Mouse (Mus musculus): Measurements from ENCODE around the gene Ppp1r18.

Gene Ppp1r18

GRCm38 (mm10) chr17:35869346-35870067 lies 4.1 kb downstream of the Ppp1r18 start:
- DNase-seq (ENCODE audit: low read depth, low spot score) = no peak

GRCm38 (mm10) chr17:35870151-35870883 lies 4.9 kb downstream of the Ppp1r18 start:
- no peak for DNase-seq (ENCODE audit: low read depth, low spot score)

- no peak for DNase-seq (ENCODE audit: low read depth, low spot score)
Measured at GRCm38 (mm10) chr17:35870884-35871696, 5.7 kb downstream of the Ppp1r18 start.

GRCm38 (mm10) chr17:35873774-35874519 lies 8.6 kb downstream of the Ppp1r18 start:
- no peak for DNase-seq (ENCODE audit: low read depth, low spot score)

- no peak for DNase-seq (ENCODE audit: low read depth, low spot score)
Measured at GRCm38 (mm10) chr17:35874721-35875120, 9.3 kb downstream of the Ppp1r18 start.

- DNase-seq (ENCODE audit: low read depth, low spot score) = peak; percentile 94
Measured at GRCm38 (mm10) chr17:35879245-35880057, 14.1 kb downstream of the Ppp1r18 start, which contains the start of gene Dhx16. TSS of gene Dhx16 (plus strand) at chr17:35879819.

- no peak for DNase-seq (ENCODE audit: low read depth, low spot score)
Measured at GRCm38 (mm10) chr17:35882924-35883323, 17.5 kb downstream of the Ppp1r18 start.

GRCm38 (mm10) chr17:35883777-35884176 lies 18.4 kb downstream of the Ppp1r18 start:
- DNase-seq (ENCODE audit: low read depth, low spot score) = no peak

- DNase-seq (ENCODE audit: low read depth, low spot score) = no peak
Measured at GRCm38 (mm10) chr17:35887725-35888124, 22.3 kb downstream of the Ppp1r18 start.

- DNase-seq (ENCODE audit: low read depth, low spot score) = peak; percentile 79
Measured at GRCm38 (mm10) chr17:35896781-35897643, 31.6 kb downstream of the Ppp1r18 start, which contains the start of gene 2310061I04Rik. TSS of gene 2310061I04Rik (minus strand) at chr17:35897431.

GRCm38 (mm10) chr17:35897644-35898573 lies 32.5 kb downstream of the Ppp1r18 start:
- no peak for DNase-seq (ENCODE audit: low read depth, low spot score)

- no peak for DNase-seq (ENCODE audit: low read depth, low spot score)
Measured at GRCm38 (mm10) chr17:35900636-35901035, 35.2 kb downstream of the Ppp1r18 start.

GRCm38 (mm10) chr17:35903343-35903991 lies 38.1 kb downstream of the Ppp1r18 start:
- DNase-seq (ENCODE audit: low read depth, low spot score) = no peak

GRCm38 (mm10) chr17:35903992-35904355 lies 38.6 kb downstream of the Ppp1r18 start:
- DNase-seq (ENCODE audit: low read depth, low spot score) = no peak

GRCm38 (mm10) chr17:35905587-35905986 lies 40.2 kb downstream of the Ppp1r18 start:
- no peak for DNase-seq (ENCODE audit: low read depth, low spot score)

- no peak for DNase-seq (ENCODE audit: low read depth, low spot score)
Measured at GRCm38 (mm10) chr17:35907609-35908008, 42.2 kb downstream of the Ppp1r18 start.

- DNase-seq (ENCODE audit: low read depth, low spot score) = no peak
Measured at GRCm38 (mm10) chr17:35909186-35909918, 44.0 kb downstream of the Ppp1r18 start.
